Mouse (Mus musculus) heart, embryonic 14.5 days (tissue): Measurements from ENCODE around the gene Sema4g. TPM values are rescaled to one million over a fixed set of nuclear protein-coding genes. Genes with fewer than 3 reads are reported as not detected.

Source experiments
- polyA plus RNA-seq: library from polyadenylated mRNA; unstranded; fragments of >200 nt; fragmentation: Nextera tagmentation; extraction: Ambion mirVana; gene quantifications from 2 replicates; pipeline ENCODE4 v1.2.1, GENCODE M21; 2014

The Sema4g gene
- polyA plus RNA-seq, 1 experiment from 2014 or later = 0.92 TPM

Other genes starting within 250 kb of the Sema4g start
- not detected in 2 replicates for gene Pax2, start 233.1 kb upstream of the Sema4g start, polyA plus RNA-seq
- gene Slf2, start 58.0 kb upstream of the Sema4g start, polyA plus RNA-seq = 46.4 and 47.0 TPM in 2 replicates
- gene Twnk, start 16.6 kb downstream of the Sema4g start, polyA plus RNA-seq = 14.2 and 14.6 TPM in 2 replicates
- 62.0 and 65.5 TPM in 2 replicates for gene Mrpl43, start 17.3 kb downstream of the Sema4g start, polyA plus RNA-seq
- 39.5 and 42.2 TPM in 2 replicates for gene Lzts2, start 25.3 kb downstream of the Sema4g start, polyA plus RNA-seq
- gene Pdzd7, start 56.6 kb downstream of the Sema4g start, polyA plus RNA-seq = 0.11 and 0.19 TPM in 2 replicates
- 17.6 and 18.2 TPM in 2 replicates for gene Sfxn3, start 58.4 kb downstream of the Sema4g start, polyA plus RNA-seq
- 8.0 and 11.5 TPM in 2 replicates for gene Kazald1, start 86.1 kb downstream of the Sema4g start, polyA plus RNA-seq
- 0.22 TPM in 1 of 2 replicates, not detected in the other for gene Tlx1, start 161.6 kb downstream of the Sema4g start, polyA plus RNA-seq
- not detected in 2 replicates for gene Lbx1, start 246.7 kb downstream of the Sema4g start, polyA plus RNA-seq